Comparison of ENCODE assay signal across 8 mouse cellular contexts in the genomic region with DNA sequence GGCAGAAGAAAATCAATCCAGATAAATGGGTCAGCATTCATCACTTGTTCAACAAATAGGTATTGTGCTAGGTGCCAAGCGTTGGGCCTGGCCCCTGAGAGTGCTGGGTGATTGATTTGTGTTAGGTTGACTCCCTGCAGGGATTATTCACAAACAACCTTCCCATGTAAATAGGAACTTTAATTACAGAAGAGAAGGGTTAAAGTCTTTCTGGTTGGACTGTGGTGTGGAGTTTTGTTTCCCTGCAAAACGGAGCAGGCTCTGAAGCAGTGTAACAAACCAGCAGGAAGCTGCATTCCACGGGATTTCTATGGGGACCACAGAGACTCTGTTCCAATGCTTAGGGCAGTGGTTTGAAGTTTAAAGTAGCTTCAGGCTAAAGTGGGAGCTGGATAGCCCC.
A peak's percentile ranks its signal among the peaks of the same experiment; 100 is the strongest.
DNase-seq lines count a peak whose midpoint lies in the region; ATAC-seq lines count a peak whose summit lies in the region.
"Had no signal": no experiment of that assay in that cellular context is flagged by ENCODE, and none has a peak within 500 bp of the region (broad histone marks: within the 10 kb centered on the region; RNA-seq: fewer than 3 reads in every experiment).

No protein-coding gene starts in this region.

- no peak overlapping the region for H3K27ac ChIP-seq in hindbrain, embryonic 16.5 days (ENCODE audit: low read depth, low read length)
- H3K27ac ChIP-seq: embryonic facial prominence, embryonic 15.5 days had no signal

- peak; percentile 7 for DNase-seq in ZHBTc4 (ENCODE audit: low read depth, low spot score)
- peak; percentile 9 for DNase-seq in embryo, embryonic 11.5 days (ENCODE audit: low read depth, low spot score)
- peak; percentile 52 for DNase-seq in mesoderm, embryonic 11.5 days (ENCODE audit: low read depth, low spot score)
- no peak for DNase-seq in natural killer cell, adult 2 months (ENCODE audit: low spot score in 2 of 2)
- no peak for DNase-seq in kidney, postnatal 14 days

- H3K36me3 ChIP-seq in hindbrain, embryonic 16.5 days (ENCODE audit: control insufficient read depth, insufficient read depth, low read length) = no peaks in the 10 kb centered on the region
- H3K36me3 ChIP-seq: embryonic facial prominence, embryonic 15.5 days had no signal

- H3K4me1 ChIP-seq in hindbrain, embryonic 16.5 days (ENCODE audit: control insufficient read depth, insufficient read depth, low read depth, low read length) = peaks cover 15% of the 10 kb centered on the region
- H3K4me1 ChIP-seq: embryonic facial prominence, embryonic 15.5 days had no signal

- no peak overlapping the region for H3K9ac ChIP-seq in hindbrain, embryonic 16.5 days (ENCODE audit: low read depth, low read length)
- H3K9ac ChIP-seq: embryonic facial prominence, embryonic 15.5 days had no signal

- no peaks in the 10 kb centered on the region for H3K27me3 ChIP-seq in hindbrain, embryonic 16.5 days (replicated peaks; ENCODE audit: control insufficient read depth, insufficient read depth, low read length)
- H3K27me3 ChIP-seq: embryonic facial prominence, embryonic 15.5 days had no signal

- H3K4me3 ChIP-seq in hindbrain, embryonic 16.5 days (ENCODE audit: low read length) = no peak overlapping the region
- H3K4me3 ChIP-seq: embryonic facial prominence, embryonic 15.5 days had no signal

- ATAC-seq in hindbrain, embryonic 16.5 days = peak; percentile 82
- no peak for ATAC-seq in CD4-positive, CD25-positive, alpha-beta regulatory T cell, adult 4 months

- 4% methylated on average over 3 of the region's 3 CpGs for WGBS in hindbrain, embryonic 16.5 days

- no peaks in the 10 kb centered on the region for H3K9me3 ChIP-seq in hindbrain, embryonic 16.5 days (ENCODE audit: control insufficient read depth, low read length)
- H3K9me3 ChIP-seq: embryonic facial prominence, embryonic 15.5 days had no signal

- no peak overlapping the region for H3K4me2 ChIP-seq in hindbrain, embryonic 16.5 days (ENCODE audit: low read length)
- H3K4me2 ChIP-seq: embryonic facial prominence, embryonic 15.5 days had no signal

Comparison
In these comparisons a context has a peak if more than half of its experiments do, and no peak if none do; other contexts are left out.
1. DNase-seq: peak in ZHBTc4 (single experiment), embryo, embryonic 11.5 days (single experiment) and mesoderm, embryonic 11.5 days (single experiment); none in natural killer cell, adult 2 months (0 of 2) and kidney, postnatal 14 days (single experiment).